Mouse (Mus musculus): ENCODE data around the gene Osbpl7. TPM values are rescaled to one million over a fixed set of nuclear protein-coding genes. Genes with fewer than 3 reads are reported as not detected.

The Osbpl7 gene
- polyA plus RNA-seq, 1 experiment = 13.2 TPM

- Histone ChIP-seq H3K27me3 (replicated peaks) (peaks cover 70% of the 10 kb centered on the region), H3K4me3 (replicated peaks) (no peak overlapping the region), H3K9me3 (no peaks in the 10 kb centered on the region), H3K4me1 (peaks cover 27% of the 10 kb centered on the region), H3K36me3 (replicated peaks; ENCODE audit: low read length) (no peaks in the 10 kb centered on the region)
- TF ChIP-seq FLI1 (IDR thresholded peaks at IDR 0.05; ENCODE audit: low read length) = no peak
- no peak for TF ChIP-seq GATA1 (IDR thresholded peaks at IDR 0.05; ENCODE audit: borderline replicate concordance, low read length)
Observed at GRCm38 (mm10) chr11:97103163-97104090, 53.0 kb downstream of the Osbpl7 start.

DNA sequence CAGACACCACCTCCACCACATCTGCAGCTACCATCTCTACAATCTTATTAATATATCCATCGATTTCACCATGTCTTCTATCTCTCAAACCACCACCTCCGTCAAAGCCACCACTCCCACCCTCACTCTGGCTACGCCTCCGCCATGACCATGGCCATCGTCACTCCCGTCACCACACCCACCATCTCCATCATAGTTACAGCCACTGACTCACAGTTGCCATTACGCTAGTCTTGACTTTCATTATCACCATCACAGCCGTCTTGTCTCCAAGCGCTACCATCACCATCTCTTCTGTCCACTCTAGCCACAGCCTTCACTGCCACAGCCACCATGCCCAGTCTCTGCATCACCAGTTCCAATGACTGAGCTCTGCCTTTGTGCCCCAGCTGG is 53.7 kb downstream of the Osbpl7 start:
- Histone ChIP-seq H3K36me3 (replicated peaks; ENCODE audit: low read length) (no peaks in the 10 kb centered on the region), H3K4me1 (peaks cover 20% of the 10 kb centered on the region), H3K4me3 (replicated peaks) (peak overlapping the region; percentile 23), H3K27me3 (replicated peaks) (peaks cover 65% of the 10 kb centered on the region), H3K9me3 (no peaks in the 10 kb centered on the region)
- TF ChIP-seq GATA1 (IDR thresholded peaks at IDR 0.05; ENCODE audit: borderline replicate concordance, low read length) (no peak), FLI1 (IDR thresholded peaks at IDR 0.05; ENCODE audit: low read length) (no peak)

GRCm38 (mm10) chr11:97108976-97109375 is 58.5 kb downstream of the Osbpl7 start:
- no peaks in the 10 kb centered on the region for H3K9me3 ChIP-seq
- peaks cover 63% of the 10 kb centered on the region for H3K27me3 ChIP-seq (replicated peaks)
- peaks cover 4% of the 10 kb centered on the region; the same call in 1 of the 2 replicates for H3K4me1 ChIP-seq
- H3K36me3 ChIP-seq (replicated peaks; ENCODE audit: low read length) = no peaks in the 10 kb centered on the region
- TF ChIP-seq FLI1 (IDR thresholded peaks at IDR 0.05; ENCODE audit: low read length) (no peak), GATA1 (IDR thresholded peaks at IDR 0.05; ENCODE audit: borderline replicate concordance, low read length) (no peak)
- no peak overlapping the region for H3K4me3 ChIP-seq (replicated peaks)

- TF ChIP-seq FLI1 (IDR thresholded peaks at IDR 0.05; ENCODE audit: low read length) = no peak
- TF ChIP-seq GATA1 (IDR thresholded peaks at IDR 0.05; ENCODE audit: borderline replicate concordance, low read length) = no peak
- Histone ChIP-seq H3K4me3 (replicated peaks) (no peak overlapping the region), H3K4me1 (peaks cover 22% of the 10 kb centered on the region), H3K27me3 (replicated peaks) (peaks cover 71% of the 10 kb centered on the region), H3K36me3 (replicated peaks; ENCODE audit: low read length) (no peaks in the 10 kb centered on the region), H3K9me3 (no peaks in the 10 kb centered on the region)
Observed at GRCm38 (mm10) chr11:97112519-97113125, 62.2 kb downstream of the Osbpl7 start.

GRCm38 (mm10) chr11:97114671-97115601 is 64.5 kb downstream of the Osbpl7 start, which contains the start of gene Tbx21:
TSS of gene Tbx21 (minus strand) at chr11:97115331.
- H3K9me3 ChIP-seq = no peaks in the 10 kb centered on the region
- peak within 1 kb of the TSS; percentile 82 for H3K4me3 ChIP-seq (replicated peaks)
- TF ChIP-seq GATA1 (IDR thresholded peaks at IDR 0.05; ENCODE audit: borderline replicate concordance, low read length) (no peak), FLI1 (IDR thresholded peaks at IDR 0.05; ENCODE audit: low read length) (no peak)
- H3K36me3 ChIP-seq (replicated peaks; ENCODE audit: low read length) = no peaks in the 10 kb centered on the region
- peaks cover 84% of the 10 kb centered on the region for H3K27me3 ChIP-seq (replicated peaks)
- H3K4me1 ChIP-seq = peaks cover 25% of the 10 kb centered on the region

- Histone ChIP-seq H3K4me3 (replicated peaks) (peak overlapping the region; percentile 82), H3K36me3 (replicated peaks; ENCODE audit: low read length) (no peaks in the 10 kb centered on the region), H3K4me1 (peaks cover 29% of the 10 kb centered on the region), H3K9me3 (no peaks in the 10 kb centered on the region), H3K27me3 (replicated peaks) (peaks cover 90% of the 10 kb centered on the region)
- no peak for TF ChIP-seq GATA1 (IDR thresholded peaks at IDR 0.05; ENCODE audit: borderline replicate concordance, low read length)
- no peak for TF ChIP-seq FLI1 (IDR thresholded peaks at IDR 0.05; ENCODE audit: low read length)
Observed at GRCm38 (mm10) chr11:97115797-97116196, 65.4 kb downstream of the Osbpl7 start.

Other genes starting within 250 kb of the Osbpl7 start
- 28.9 and 34.9 TPM in 2 replicates for gene Nfe2l1, start 220.7 kb upstream of the Osbpl7 start, polyA plus RNA-seq (2012; ENCODE audit: insufficient read depth, low replicate concordance)
- 3.4 TPM in 1 of 2 replicates, not detected in the other for gene Copz2, start 200.8 kb upstream of the Osbpl7 start, polyA plus RNA-seq (2012; ENCODE audit: insufficient read depth, low replicate concordance)
- 15.3 and 41.6 TPM in 2 replicates for gene Cdk5rap3, start 134.1 kb upstream of the Osbpl7 start, polyA plus RNA-seq (2012; ENCODE audit: insufficient read depth, low replicate concordance)
- not detected in 2 replicates for gene Prr15l, start 122.5 kb upstream of the Osbpl7 start, polyA plus RNA-seq (2012; ENCODE audit: insufficient read depth, low replicate concordance)
- gene Pnpo, start 106.6 kb upstream of the Osbpl7 start, polyA plus RNA-seq (2012; ENCODE audit: insufficient read depth, low replicate concordance) = 2.0 and 16.6 TPM in 2 replicates
- 34.2 and 36.6 TPM in 2 replicates for gene Sp2, start 67.7 kb upstream of the Osbpl7 start, polyA plus RNA-seq (2012; ENCODE audit: insufficient read depth, low replicate concordance)
- gene Sp6, start 37.2 kb upstream of the Osbpl7 start, polyA plus RNA-seq (2012; ENCODE audit: insufficient read depth, low replicate concordance) = 0.77 and 1.4 TPM in 2 replicates
- 4.5 and 11.2 TPM in 2 replicates for gene Scrn2, start 20.7 kb upstream of the Osbpl7 start, polyA plus RNA-seq (2012; ENCODE audit: insufficient read depth, low replicate concordance)
- gene Lrrc46, start 9.2 kb upstream of the Osbpl7 start, polyA plus RNA-seq (2012; ENCODE audit: insufficient read depth, low replicate concordance) = not detected in 2 replicates
- gene Mrpl10, start 9.1 kb upstream of the Osbpl7 start, polyA plus RNA-seq (2012; ENCODE audit: insufficient read depth, low replicate concordance) = 22.3 and 22.7 TPM in 2 replicates
- 0.09 and 1.6 TPM in 2 replicates for gene Tbx21, start 64.7 kb downstream of the Osbpl7 start, polyA plus RNA-seq (2012; ENCODE audit: insufficient read depth, low replicate concordance)
- 99.9 and 349 TPM in 2 replicates for gene Tbkbp1, start 100.9 kb downstream of the Osbpl7 start, polyA plus RNA-seq (2012; ENCODE audit: insufficient read depth, low replicate concordance)
- gene Kpnb1, start 137.3 kb downstream of the Osbpl7 start, polyA plus RNA-seq (2012; ENCODE audit: insufficient read depth, low replicate concordance) = 10.2 TPM in 2 replicates
- 28.5 and 50.1 TPM in 2 replicates for gene Npepps, start 230.0 kb downstream of the Osbpl7 start, polyA plus RNA-seq (2012; ENCODE audit: insufficient read depth, low replicate concordance)